Mouse (Mus musculus) c-Kit-positive CD71-positive TER-119-positive erythroid progenitor cells, embryonic 14.5 days (primary cell): Measurements from ENCODE around the gene Gucy2e.

Source experiments
- DNase-seq: peaks from one replicate; pipeline ENCODE4 v3.0.0-alpha.2; 2013; ENCODE audit warnings: low spot score

Gene Gucy2e

DNA sequence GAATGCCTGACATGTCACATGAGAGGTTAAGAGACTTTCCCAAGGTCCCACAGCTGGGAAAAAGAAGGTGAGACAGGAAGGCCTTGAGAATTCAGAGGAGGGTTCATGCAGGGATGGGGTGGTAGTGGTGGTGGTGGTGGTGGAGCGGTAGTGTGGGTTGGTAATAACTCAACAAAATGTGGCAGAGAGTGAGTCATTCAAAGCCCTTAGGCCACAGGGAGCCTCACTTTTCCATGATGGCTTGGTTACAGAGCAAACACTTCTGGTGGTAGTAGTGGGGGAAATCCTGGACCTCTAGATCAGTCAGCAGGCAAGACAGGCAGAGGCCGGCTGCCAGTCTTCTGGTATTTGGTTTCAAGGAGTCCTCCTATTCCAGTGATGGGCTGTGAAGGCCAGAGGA lies 64.2 kb downstream of the Gucy2e start:
- no peak for DNase-seq

DNA sequence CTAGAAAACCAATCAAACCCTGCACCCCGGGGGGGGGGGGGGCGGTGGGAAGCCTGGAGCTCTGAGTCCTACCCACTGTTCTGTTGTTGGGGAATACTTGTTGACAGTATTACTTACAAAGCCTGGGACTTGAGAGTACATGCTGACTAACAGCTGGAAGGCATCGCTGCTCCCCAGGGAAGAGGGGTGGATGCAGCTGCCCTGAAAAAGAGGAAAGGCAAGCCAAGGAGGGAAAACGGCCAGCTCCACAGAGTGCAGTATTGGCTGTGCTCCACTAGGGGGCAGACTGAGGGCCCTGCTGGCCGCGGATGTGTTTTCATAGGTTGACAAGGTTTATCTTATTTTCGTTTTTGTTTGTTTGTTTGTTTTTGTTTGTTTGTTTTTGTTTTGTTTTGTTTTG lies 65.2 kb downstream of the Gucy2e start:
- peak; percentile 44 for DNase-seq

GRCm38 (mm10) chr11:69169313-69169712 lies 67.5 kb downstream of the Gucy2e start:
- DNase-seq, result no peak
